ENCODE assay signal across 17 mouse cellular contexts in the genomic region with DNA sequence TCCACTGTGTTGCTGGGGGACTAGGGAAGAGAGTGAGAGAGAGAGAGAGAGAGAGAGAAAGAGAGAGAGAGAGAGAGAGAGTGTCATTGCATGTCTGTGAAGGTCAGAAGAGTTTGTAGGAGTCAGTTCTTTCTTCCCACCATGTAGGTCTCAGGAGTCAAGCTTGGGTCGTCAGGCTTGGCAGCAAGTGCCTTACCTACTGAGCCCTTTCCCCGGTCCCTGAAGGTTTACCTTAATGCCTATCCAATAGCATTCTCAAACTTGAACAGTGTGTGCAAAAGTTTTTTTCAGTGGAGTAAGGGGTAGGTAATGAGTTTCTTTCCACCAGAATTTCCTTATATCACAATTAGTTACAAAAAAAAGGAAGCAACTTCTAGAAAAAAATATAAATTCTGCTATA. TPM values are rescaled to one million over a fixed set of nuclear protein-coding genes. Genes with fewer than 3 reads are reported as not detected.
"Had no signal": no experiment of that assay in that cellular context is flagged by ENCODE, and none has a peak within 500 bp of the region (broad histone marks: within the 10 kb centered on the region; RNA-seq: fewer than 3 reads in every experiment).

No protein-coding gene starts in this region.

- DNase-seq: kidney, postnatal 36 days; layer of hippocampus, adult 9-11 months; layer of hippocampus, postnatal 36 days; liver; liver, embryonic 13.5 days; liver, postnatal 0 days; lung, postnatal 14 days; right cerebral cortex, postnatal 14 days; thymus, postnatal 4 days had no signal

- H3K9ac ChIP-seq: limb, embryonic 12.5 days; liver, embryonic 13.5 days; liver, postnatal 0 days; lung, embryonic 15.5 days; midbrain, embryonic 12.5 days; stomach, embryonic 15.5 days had no signal

- H3K4me2 ChIP-seq: limb, embryonic 12.5 days; liver, embryonic 13.5 days; lung, embryonic 15.5 days; midbrain, embryonic 12.5 days; stomach, embryonic 15.5 days had no signal

- H3K36me3 ChIP-seq: limb, embryonic 12.5 days; liver, embryonic 13.5 days; lung, embryonic 15.5 days; midbrain, embryonic 12.5 days; stomach, embryonic 15.5 days had no signal

- H3K4me3 ChIP-seq: limb, embryonic 12.5 days; liver, embryonic 13.5 days; lung, embryonic 15.5 days; megakaryocyte, embryonic 14.5 days; midbrain, embryonic 12.5 days; stomach, embryonic 15.5 days had no signal

- H3K27me3 ChIP-seq: limb, embryonic 12.5 days; liver, embryonic 13.5 days; lung, embryonic 15.5 days; megakaryocyte, embryonic 14.5 days; midbrain, embryonic 12.5 days; stomach, embryonic 15.5 days had no signal

- H3K27ac ChIP-seq: kidney, postnatal 0 days; limb, embryonic 12.5 days; liver, embryonic 13.5 days; lung, embryonic 15.5 days; macrophage; midbrain, embryonic 12.5 days; stomach, embryonic 15.5 days had no signal

- H3K4me1 ChIP-seq: midbrain, embryonic 12.5 days had no signal

- ATAC-seq: liver, postnatal 0 days had no signal

- H3K9me3 ChIP-seq: limb, embryonic 12.5 days; liver, embryonic 13.5 days; lung, embryonic 15.5 days; megakaryocyte, embryonic 14.5 days; midbrain, embryonic 12.5 days; stomach, embryonic 15.5 days had no signal

RNA-seq across cellular contexts. Expression of gene Pln, which starts 1.6 kb away (rescaled TPM):
- total RNA-seq: midbrain, postnatal 0 days had no signal
- polyA plus RNA-seq: macrophage had no signal
